Mouse (Mus musculus) spleen, adult 2 months (tissue): ENCODE measurements around the gene Prss8.

ENCODE experiments used
- CTCF ChIP-seq: fragments of 200-500 bp; IDR thresholded peaks from 2 replicates; pipeline ENCODE4 v1.5.1; 2011; ENCODE audit warnings: mild to moderate bottlenecking, inconsistent platforms; ENCODE audit not compliant: insufficient read depth, insufficient read length, insufficient replicate concordance; ENCODE audit errors: extremely low read depth
- POLR2A ChIP-seq: fragments of 200-500 bp; IDR thresholded peaks from 2 replicates; pipeline ENCODE4 v1.6.1; 2011; ENCODE audit warnings: low read depth, low read length, inconsistent platforms

- TF ChIP-seq POLR2A (peak; percentile 99), CTCF (no peak)
These were observed 37.4 kb upstream of the Prss8 start, which contains the start of gene Fus for GRCm38 (mm10) chr7:127967004-127967921.
